Comparison of ENCODE assay signal across 26 mouse cellular contexts in genomic region chr11:52942967-52943366, GRCm38 (mm10).
"Had no signal": no experiment of that assay in that cellular context is flagged by ENCODE, and none has a peak within 500 bp of the region (broad histone marks: within the 10 kb centered on the region; RNA-seq: fewer than 3 reads in every experiment).

No protein-coding gene starts in this region.

- H3K36me3 ChIP-seq: heart, embryonic 10.5 days; heart, embryonic 12.5 days; hindbrain, embryonic 10.5 days; hindbrain, embryonic 12.5 days; intestine, embryonic 15.5 days; limb, embryonic 10.5 days; limb, embryonic 12.5 days; liver, embryonic 12.5 days had no signal

- H3K27ac ChIP-seq: gastrocnemius, adult 2 months; heart, embryonic 10.5 days; hindbrain, embryonic 10.5 days; hindbrain, embryonic 12.5 days; hindbrain, embryonic 14.5 days; intestine, embryonic 15.5 days; layer of hippocampus, adult 2 months; left cerebral cortex, adult 2 months; limb, embryonic 10.5 days; limb, embryonic 12.5 days; liver, embryonic 12.5 days; liver, embryonic 14.5 days had no signal

- ATAC-seq: hindbrain, embryonic 16.5 days; inflammation-experienced regulatory T-cells, adult 6 months; intestine, embryonic 15.5 days; intestine, postnatal 0 days; liver, embryonic 12.5 days had no signal

- H3K4me3 ChIP-seq: gastrocnemius, adult 2 months; heart, embryonic 10.5 days; heart, embryonic 12.5 days; hindbrain, embryonic 10.5 days; hindbrain, embryonic 12.5 days; intestine, embryonic 15.5 days; layer of hippocampus, adult 2 months; left cerebral cortex, adult 2 months; limb, embryonic 10.5 days; limb, embryonic 12.5 days; liver, embryonic 12.5 days had no signal

- H3K4me2 ChIP-seq: heart, embryonic 12.5 days; hindbrain, embryonic 12.5 days; hindbrain, embryonic 14.5 days; intestine, embryonic 15.5 days; limb, embryonic 12.5 days; liver, embryonic 12.5 days had no signal

- H3K9ac ChIP-seq: heart, embryonic 12.5 days; hindbrain, embryonic 12.5 days; hindbrain, embryonic 14.5 days; intestine, embryonic 15.5 days; limb, embryonic 12.5 days; liver, embryonic 12.5 days; liver, embryonic 14.5 days had no signal

- H3K9me3 ChIP-seq: heart, embryonic 10.5 days; heart, embryonic 12.5 days; hindbrain, embryonic 10.5 days; hindbrain, embryonic 12.5 days; intestine, embryonic 15.5 days; limb, embryonic 10.5 days; limb, embryonic 12.5 days; liver, embryonic 12.5 days had no signal

- H3K27me3 ChIP-seq: heart, embryonic 12.5 days; hindbrain, embryonic 12.5 days; intestine, embryonic 15.5 days; limb, embryonic 12.5 days; liver, embryonic 12.5 days had no signal

- H3K4me1 ChIP-seq: hindbrain, embryonic 12.5 days; intestine, embryonic 15.5 days; limb, embryonic 12.5 days; liver, embryonic 12.5 days had no signal

- DNase-seq: gastrocnemius, adult 2 months; gastrocnemius, postnatal 10 days; gastrocnemius, postnatal 25 days; heart, adult 18-20 months; heart, postnatal 10 days; heart, postnatal 4 days; kidney, adult 18-20 months; kidney, adult 8-10 months; kidney, postnatal 10 days; kidney, postnatal 25 days; kidney, postnatal 4 days had no signal
